Mouse (Mus musculus) lung, embryonic 16.5 days (tissue): ENCODE measurements around the gene Sntb2. TPM values are rescaled to one million over a fixed set of nuclear protein-coding genes. Genes with fewer than 3 reads are reported as not detected.

Source experiments
- ATAC-seq: fragments of 200-750 bp; cut with Nextera tagmentation; 2 replicates; pipeline ENCODE4 v1.8.0; 2017; ENCODE audit warnings: low read depth, mild to moderate bottlenecking, moderate library complexity
- H3K27ac ChIP-seq: fragments of 300-500 bp; sonication (generic); 2 replicates; pipeline ENCODE4 v1.5.1; 2014; ENCODE audit warnings: mild to moderate bottlenecking, control low read depth, low read length
- H3K27me3 ChIP-seq: fragments of 300-500 bp; sonication (generic); 2 replicates; pipeline ENCODE4 v1.6.1; 2014; ENCODE audit warnings: low read depth, low read length, mixed read lengths; ENCODE audit not compliant: control insufficient read depth, insufficient read depth
- H3K36me3 ChIP-seq: fragments of 300-500 bp; sonication (generic); 2 replicates; pipeline ENCODE4 v1.6.1; 2014; ENCODE audit warnings: low read length; ENCODE audit not compliant: control insufficient read depth, insufficient read depth
- H3K4me1 ChIP-seq: fragments of 300-500 bp; sonication (generic); replicated peaks from 2 replicates; pipeline ENCODE4 v1.6.1; 2014; ENCODE audit warnings: low read length, mixed read lengths; ENCODE audit not compliant: control insufficient read depth, insufficient read depth
- H3K4me2 ChIP-seq: fragments of 300-500 bp; sonication (generic); 2 replicates; pipeline ENCODE4 v1.6.1; 2014; ENCODE audit warnings: low read depth, low read length, control low read depth
- H3K4me3 ChIP-seq: fragments of 300-500 bp; sonication (generic); 2 replicates; pipeline ENCODE4 v1.5.1; 2014; ENCODE audit warnings: mild to moderate bottlenecking, low read length, control low read depth
- H3K9ac ChIP-seq: fragments of 300-500 bp; sonication (generic); 2 replicates; pipeline ENCODE4 v1.6.1; 2014; ENCODE audit warnings: low read length, control low read depth
- H3K9me3 ChIP-seq: fragments of 300-500 bp; sonication (generic); 2 replicates; pipeline ENCODE4 v1.6.1; 2016; ENCODE audit warnings: low read length; ENCODE audit not compliant: control insufficient read depth
- WGBS: fragments of 180-500 bp; shearing (Covaris S2); extraction: QIAGEN DNeasy Blood & Tissue Kit; methylation state at CpG from one replicate; pipeline ENCODE4 v1.1.7; 2014; 5-methylcytosine and 5-hydroxymethylcytosine counted together
- polyA plus RNA-seq: library from polyadenylated mRNA; unstranded; fragments of >200 nt; fragmentation: Nextera tagmentation; extraction: Ambion mirVana; gene quantifications from 2 replicates; pipeline ENCODE4 v1.2.1, GENCODE M21; 2015

Sntb2 gene
- polyA plus RNA-seq, 1 experiment from 2014 or later, result 15.7 TPM

DNA sequence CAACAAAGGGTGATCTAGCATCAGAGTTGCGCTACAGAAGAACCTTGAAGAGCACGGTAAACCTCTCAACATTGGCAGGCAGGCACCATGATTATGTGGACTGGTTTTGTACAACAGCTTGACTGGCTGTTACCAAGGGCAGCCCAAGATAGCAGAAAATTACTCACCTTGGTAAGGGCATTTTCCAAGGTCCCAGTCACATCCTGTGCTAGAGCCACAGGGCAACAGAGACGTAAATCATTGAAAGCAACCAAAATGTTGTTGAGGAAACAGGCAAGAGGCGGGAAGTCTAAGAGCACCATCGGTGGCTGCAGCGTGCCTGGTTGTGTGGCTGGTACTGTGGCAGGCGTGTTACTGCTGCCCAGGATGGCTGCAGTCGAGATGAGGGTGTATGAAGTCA, 116.5 kb downstream of the Sntb2 start:
- 94% methylated on average over 8 of the region's 8 CpGs for WGBS
- Histone ChIP-seq H3K27ac (no peak overlapping the region), H3K4me3 (no peak overlapping the region), H3K9ac (no peak overlapping the region), H3K36me3 (peaks cover 28% of the 10 kb centered on the region), H3K27me3 (no peaks in the 10 kb centered on the region), H3K9me3 (no peaks in the 10 kb centered on the region), H3K4me1 (peaks cover 13% of the 10 kb centered on the region), H3K4me2 (no peak overlapping the region)
- ATAC-seq, result no peak

DNA sequence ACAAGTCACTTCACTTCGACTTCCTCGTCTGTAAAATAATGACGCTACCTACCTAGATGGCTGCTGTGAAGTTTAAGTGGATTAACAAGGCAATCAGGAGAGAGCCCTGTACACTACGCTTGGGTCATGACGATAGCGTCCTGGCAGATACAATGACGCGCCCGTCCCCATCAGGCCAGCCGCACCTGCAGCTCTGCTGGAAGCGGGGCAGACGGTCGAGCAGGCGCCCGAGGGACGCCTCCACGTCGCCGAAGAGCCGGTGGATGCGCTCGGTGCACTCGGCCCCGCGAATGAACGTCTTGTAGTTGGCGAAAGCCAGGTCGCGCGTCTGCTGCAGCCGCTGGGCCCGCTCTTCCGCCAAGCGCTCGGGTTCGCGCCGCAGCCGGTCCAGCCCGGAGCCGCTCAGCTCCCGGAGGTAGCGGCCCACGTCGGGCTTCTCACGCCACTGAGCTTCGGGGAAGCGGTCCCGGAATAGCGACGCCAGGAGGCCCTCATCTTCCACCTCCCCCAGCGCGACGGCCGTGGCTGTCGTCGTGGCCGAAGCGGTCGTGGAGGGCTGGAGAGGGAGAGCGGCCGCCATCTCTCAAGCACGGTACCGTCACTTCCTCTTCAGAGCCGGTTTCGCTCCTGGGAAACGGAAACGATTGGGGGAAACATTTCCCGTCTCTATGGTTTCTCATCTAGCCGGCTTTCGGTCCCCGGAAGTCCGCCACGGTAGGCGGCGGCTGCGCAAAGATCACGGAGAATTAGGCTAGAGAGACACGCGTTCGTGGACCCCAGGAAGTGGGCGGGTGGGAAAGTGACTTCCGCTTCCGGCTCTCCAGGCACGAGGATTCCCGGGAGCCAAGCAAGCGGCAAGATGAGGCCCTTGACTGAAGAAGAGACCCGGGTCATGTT, 120.8 kb downstream of the Sntb2 start, which contains the start of the genes Cog8 and Nip7:
TSS of gene Cog8 (minus strand) at position 614 of the 897 bp plus-strand sequence.
TSS of gene Nip7 (plus strand) at position 802 of the 897 bp plus-strand sequence.
- peak; percentile 96 for ATAC-seq
- H3K4me1 ChIP-seq, result peaks cover 17% of the 10 kb centered on the region
- peak within 1 kb of the TSS; percentile 97 for H3K4me3 ChIP-seq
- no peaks in the 10 kb centered on the region for H3K27me3 ChIP-seq
- peak within 1 kb of the TSS; percentile 71 for H3K27ac ChIP-seq
- peak within 1 kb of the TSS; percentile 91 for H3K4me2 ChIP-seq
- no peaks in the 10 kb centered on the region for H3K9me3 ChIP-seq
- peaks cover 25% of the 10 kb centered on the region for H3K36me3 ChIP-seq
- peak within 1 kb of the TSS; percentile 92 for H3K9ac ChIP-seq
- under 1% methylated on average over 88 of the region's 88 CpGs for WGBS

DNA sequence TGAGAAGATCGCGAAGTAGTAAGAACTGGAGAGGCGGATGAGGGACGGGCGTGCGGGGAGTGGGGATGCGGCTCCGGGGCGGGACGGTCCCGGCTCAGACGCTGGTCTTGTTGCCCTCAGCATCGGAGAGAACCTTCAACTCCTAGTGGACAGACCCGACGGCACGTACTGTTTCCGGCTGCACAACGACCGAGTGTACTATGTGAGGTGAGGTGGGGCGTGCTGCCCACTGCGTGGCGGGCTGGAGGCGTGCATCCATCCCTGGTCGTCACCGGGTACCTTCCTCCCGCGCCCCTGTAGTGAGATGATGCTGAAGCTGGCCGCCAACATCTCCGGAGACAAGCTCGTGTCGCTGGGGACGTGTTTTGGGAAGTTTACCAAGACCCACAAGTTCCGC, 121.4 kb downstream of the Sntb2 start:
- Histone ChIP-seq H3K4me2 (peak overlapping the region; percentile 91), H3K9me3 (no peaks in the 10 kb centered on the region), H3K27ac (peak overlapping the region; percentile 30; the same call in 1 of the 2 replicates), H3K27me3 (no peaks in the 10 kb centered on the region), H3K4me3 (peak overlapping the region; percentile 97), H3K36me3 (peaks cover 21% of the 10 kb centered on the region), H3K4me1 (peaks cover 17% of the 10 kb centered on the region), H3K9ac (peak overlapping the region; percentile 81)
- WGBS, result under 1% methylated on average over 33 of the region's 33 CpGs
- ATAC-seq, result peak; percentile 68

DNA sequence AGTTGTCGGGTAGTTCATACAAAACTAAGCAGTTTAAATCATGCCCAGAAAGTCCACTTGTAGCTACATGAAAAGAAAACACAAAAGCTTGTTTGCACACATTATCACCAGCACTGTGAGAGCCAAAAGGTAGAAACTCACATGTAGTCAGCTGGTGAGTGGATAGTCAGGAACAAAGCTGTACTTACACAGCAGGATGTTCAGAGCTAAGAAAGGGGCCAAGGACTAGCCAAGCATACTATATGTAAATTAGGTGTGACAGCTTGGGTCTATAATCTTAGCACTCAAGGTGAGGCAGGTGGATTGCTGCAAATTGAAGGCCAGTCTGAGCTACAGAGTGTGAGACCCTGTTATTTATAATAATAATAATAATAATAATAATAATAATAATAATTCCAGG, 127.1 kb downstream of the Sntb2 start:
- H3K9ac ChIP-seq, result no peak overlapping the region
- no peak for ATAC-seq
- 93% methylated on average over 1 of the region's 1 CpGs for whole genome bisulfite sequencing
- no peak overlapping the region for H3K4me2 ChIP-seq
- H3K4me3 ChIP-seq, result no peak overlapping the region
- H3K27me3 ChIP-seq, result no peaks in the 10 kb centered on the region
- H3K36me3 ChIP-seq, result peaks cover 9% of the 10 kb centered on the region; the same call in 1 of the 2 replicates
- H3K9me3 ChIP-seq, result no peaks in the 10 kb centered on the region
- H3K27ac ChIP-seq, result no peak overlapping the region
- peaks cover 4% of the 10 kb centered on the region for H3K4me1 ChIP-seq

DNA sequence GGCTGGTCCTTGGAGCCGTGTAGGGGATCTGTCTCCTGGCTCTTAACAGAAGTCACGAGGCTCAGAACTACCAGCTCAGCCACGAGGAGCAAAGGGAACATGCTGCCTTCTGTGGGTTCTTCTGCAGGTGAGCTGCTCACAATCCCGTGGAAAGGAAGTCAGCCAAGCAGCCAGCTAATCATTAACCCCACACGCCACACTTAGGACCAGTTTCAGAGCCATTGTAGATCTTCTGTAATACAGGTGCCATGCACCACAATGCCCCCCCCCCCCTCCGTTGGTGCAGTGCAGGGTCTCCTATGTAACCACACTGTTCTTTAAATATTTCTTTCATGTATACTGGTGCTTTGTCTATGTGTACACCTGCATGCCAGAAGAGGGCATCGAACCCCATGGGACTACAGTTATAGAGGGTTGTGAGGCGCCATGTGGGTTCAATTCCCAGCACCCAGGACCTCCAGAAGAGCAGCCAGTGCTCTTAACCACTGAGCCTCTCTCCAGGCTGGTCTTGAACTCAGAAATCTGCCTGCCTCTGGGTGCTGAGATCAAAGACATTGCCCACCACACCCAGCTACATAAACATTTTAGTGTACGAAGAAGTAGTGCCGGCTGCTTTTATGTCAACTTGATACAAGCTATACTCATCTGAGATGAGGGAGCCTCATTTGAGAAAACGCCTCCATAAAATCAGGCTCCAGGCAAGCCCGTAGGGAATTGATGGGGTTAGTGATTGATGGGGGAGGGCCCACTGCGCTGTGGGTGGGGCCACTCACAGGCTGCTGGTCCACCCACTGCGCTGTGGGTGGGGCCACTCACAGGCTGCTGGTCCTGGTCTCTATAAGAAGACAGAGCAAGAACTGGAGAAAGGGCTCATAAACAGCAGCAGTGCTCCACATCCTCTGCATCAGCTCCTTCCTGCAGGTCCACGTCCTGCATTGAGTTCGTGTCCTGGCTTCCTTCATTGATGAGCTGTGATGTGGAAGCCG, 130.3 kb downstream of the Sntb2 start, which contains the start of gene Tmed6:
TSS of gene Tmed6 (minus strand) at position 134 of the 986 bp plus-strand sequence.
- Histone ChIP-seq H3K27ac (no peak within 1 kb of the TSS), H3K36me3 (peaks cover 9% of the 10 kb centered on the region; the same call in 1 of the 2 replicates), H3K4me2 (no peak within 1 kb of the TSS), H3K27me3 (no peaks in the 10 kb centered on the region), H3K4me3 (no peak within 1 kb of the TSS), H3K9ac (no peak within 1 kb of the TSS), H3K9me3 (no peaks in the 10 kb centered on the region), H3K4me1 (no peaks in the 10 kb centered on the region)
- no peak for ATAC-seq
- 39% methylated on average over 17 of the region's 17 CpGs for WGBS

Other genes with a start within 250 kb of the Sntb2 start
- gene Has3, start 65.5 kb upstream of the Sntb2 start, polyA plus RNA-seq, result 0.23 and 0.24 TPM in 2 replicates
- 54.4 and 59.7 TPM in 2 replicates for gene Utp4, start 42.1 kb upstream of the Sntb2 start, polyA plus RNA-seq
- gene Vps4a, start 95.5 kb downstream of the Sntb2 start, polyA plus RNA-seq, result 65.3 and 68.9 TPM in 2 replicates
- gene Pdf, start 112.9 kb downstream of the Sntb2 start, polyA plus RNA-seq, result 32.7 and 35.5 TPM in 2 replicates
- gene Cog8, start 120.9 kb downstream of the Sntb2 start, polyA plus RNA-seq, result 28.6 and 29.6 TPM in 2 replicates
- gene Nip7, start 121.1 kb downstream of the Sntb2 start, polyA plus RNA-seq, result 68.6 and 75.3 TPM in 2 replicates
- gene Tmed6, start 129.9 kb downstream of the Sntb2 start, polyA plus RNA-seq, result 1.7 and 1.9 TPM in 2 replicates
- 16.8 and 18.4 TPM in 2 replicates for gene Terf2, start 160.8 kb downstream of the Sntb2 start, polyA plus RNA-seq
- gene Cyb5b, start 214.9 kb downstream of the Sntb2 start, polyA plus RNA-seq, result 76.5 and 84.0 TPM in 2 replicates